Mouse (Mus musculus) MEL (cell line): Measurements from ENCODE around the gene Efna4. TPM values are rescaled to one million over a fixed set of nuclear protein-coding genes. Genes with fewer than 3 reads are reported as not detected.

Source experiments
- DNase-seq: peaks from one replicate; pipeline ENCODE4 v3.0.0; 2011; ENCODE audit warnings: low read depth, low spot score
- H3K27ac ChIP-seq: 2 replicates; pipeline ENCODE4 v1.5.1; 2012; ENCODE audit warnings: low read depth, mild to moderate bottlenecking, control low read depth, low read length, moderate library complexity; ENCODE audit not compliant: control insufficient read depth
- H3K27me3 ChIP-seq, 2 experiments: fragments of 150-350 bp in 1 of 2; sonication (generic) in 1 of 2; 2 replicates each; pipeline ENCODE4 v1.6.1; 2012; ENCODE audit warnings: low read length in 2 of 2, mild to moderate bottlenecking in 2 of 2, improper control_type of control experiment in 1 of 2, moderate library complexity in 1 of 2; ENCODE audit not compliant: insufficient read depth in 2 of 2, control insufficient read depth in 1 of 2
- H3K36me3 ChIP-seq, 2 experiments: 2 replicates each; pipeline ENCODE4 v1.6.1; 2012 to 2014; ENCODE audit warnings: low read length in 2 of 2, improper control_type of control experiment in 1 of 2, inconsistent platforms in 1 of 2, mild to moderate bottlenecking in 1 of 2; ENCODE audit not compliant: insufficient read depth in 2 of 2, control insufficient read depth in 1 of 2
- H3K4me1 ChIP-seq, 2 experiments: fragments of 150-350 bp in 1 of 2; sonication (generic) in 1 of 2; 2 replicates each; pipeline ENCODE4 v1.6.1; 2012; ENCODE audit warnings: low read length in 2 of 2, improper control_type of control experiment in 1 of 2, mild to moderate bottlenecking in 1 of 2; ENCODE audit not compliant: insufficient read depth in 2 of 2, control insufficient read depth in 1 of 2
- H3K4me3 ChIP-seq, 2 experiments: fragments of 150-350 bp in 1 of 2; sonication (generic) in 1 of 2; 2 replicates each; pipeline ENCODE4 v1.5.1; 2012; ENCODE audit warnings: low read depth in 2 of 2, low read length in 2 of 2, mild to moderate bottlenecking in 2 of 2, moderate library complexity in 2 of 2, control low read depth in 1 of 2, improper control_type of control experiment in 1 of 2; ENCODE audit not compliant: control insufficient read depth in 1 of 2, insufficient read depth in 1 of 2
- H3K79me2 ChIP-seq: 2 replicates; pipeline ENCODE4 v1.6.1; 2012; ENCODE audit warnings: mild to moderate bottlenecking, low read length, moderate library complexity; ENCODE audit not compliant: control insufficient read depth, poor library complexity, insufficient read depth
- H3K9ac ChIP-seq: 2 replicates; pipeline ENCODE4 v1.6.1; 2012; ENCODE audit warnings: low read depth, mild to moderate bottlenecking, control low read depth, low read length, moderate library complexity; ENCODE audit not compliant: control insufficient read depth, poor library complexity, severe bottlenecking
- H3K9me3 ChIP-seq: fragments of 150-350 bp; sonication (generic); replicated peaks from 2 replicates; pipeline ENCODE4 v1.6.1; 2012; ENCODE audit warnings: mild to moderate bottlenecking, low read length, improper control_type of control experiment, moderate library complexity; ENCODE audit not compliant: insufficient read depth
- CHD1 ChIP-seq: IDR thresholded peaks from 2 replicates; pipeline ENCODE4 v1.6.1; 2012; ENCODE audit warnings: low read depth, mild to moderate bottlenecking, inconsistent platforms, low read length, improper control_type of control experiment
- CHD2 ChIP-seq: IDR thresholded peaks from 2 replicates; pipeline ENCODE4 v1.6.1; 2011; ENCODE audit warnings: low read length, improper control_type of control experiment
- CTCF ChIP-seq, 3 experiments: IDR thresholded peaks in 2 of 3; conservative IDR thresholded peaks in 1 of 3; 2 replicates each; pipeline ENCODE4 v1.5.1; 2011 to 2012; ENCODE audit warnings: low read length in 3 of 3, low read depth in 2 of 3, mild to moderate bottlenecking in 2 of 3, improper control_type of control experiment in 1 of 3, inconsistent platforms in 1 of 3, mixed read lengths in 1 of 3, moderate library complexity in 1 of 3; ENCODE audit not compliant: control insufficient read depth in 1 of 3, insufficient read depth in 1 of 3, poor library complexity in 1 of 3, severe bottlenecking in 1 of 3
- EP300 ChIP-seq, 2 experiments: IDR thresholded peaks; 2 replicates each; pipeline ENCODE4 v1.6.1; 2011; ENCODE audit warnings: improper control_type of control experiment in 2 of 2, low read length in 2 of 2, low read depth in 1 of 2, mild to moderate bottlenecking in 1 of 2
- ETS1 ChIP-seq: IDR thresholded peaks from 2 replicates; pipeline ENCODE4 v1.6.1; 2012; ENCODE audit warnings: low read depth, mild to moderate bottlenecking, inconsistent platforms, low read length, improper control_type of control experiment, moderate library complexity
- KAT2A ChIP-seq: conservative IDR thresholded peaks from 2 replicates; pipeline ENCODE4 v1.6.1; 2012; ENCODE audit warnings: low read depth, low read length, improper control_type of control experiment, inconsistent platforms
- MAFK ChIP-seq: IDR thresholded peaks from 2 replicates; pipeline ENCODE4 v1.6.1; 2011; ENCODE audit warnings: low read depth, mild to moderate bottlenecking, low read length, improper control_type of control experiment, borderline replicate concordance
- MAX ChIP-seq: IDR thresholded peaks from 2 replicates; pipeline ENCODE4 v1.6.1; 2011; ENCODE audit warnings: low read length, improper control_type of control experiment
- MYB ChIP-seq: IDR thresholded peaks from 2 replicates; pipeline ENCODE4 v1.6.1; 2011; ENCODE audit warnings: mild to moderate bottlenecking, low read depth, low read length, improper control_type of control experiment
- MYC ChIP-seq: IDR thresholded peaks from 2 replicates; pipeline ENCODE4 v1.6.1; 2011; ENCODE audit warnings: low read depth, mild to moderate bottlenecking, low read length, improper control_type of control experiment, moderate library complexity
- NRF1 ChIP-seq: IDR thresholded peaks from 2 replicates; pipeline ENCODE4 v1.6.1; 2014; ENCODE audit warnings: low read depth, mild to moderate bottlenecking, inconsistent platforms, low read length, improper control_type of control experiment, moderate library complexity; ENCODE audit not compliant: poor library complexity, insufficient read depth, severe bottlenecking
- POLR2AphosphoS5 ChIP-seq: IDR thresholded peaks from 2 replicates; pipeline ENCODE4 v1.6.1; 2012; ENCODE audit warnings: low read depth, borderline replicate concordance, mild to moderate bottlenecking, inconsistent platforms, low read length, moderate library complexity, mixed read lengths
- RAD21 ChIP-seq: IDR thresholded peaks from 2 replicates; pipeline ENCODE4 v1.6.1; 2011; ENCODE audit warnings: mild to moderate bottlenecking, low read depth, low read length, improper control_type of control experiment
- TAL1 ChIP-seq: IDR thresholded peaks from 2 replicates; pipeline ENCODE4 v1.6.1; 2012; ENCODE audit warnings: mild to moderate bottlenecking, inconsistent platforms, low read length, moderate library complexity, mixed read lengths
- TBP ChIP-seq: IDR thresholded peaks from 2 replicates; pipeline ENCODE4 v1.8.0; 2011; ENCODE audit warnings: low read depth, low read length, improper control_type of control experiment
- TCF12 ChIP-seq: IDR thresholded peaks from 2 replicates; pipeline ENCODE4 v1.6.1; 2014; ENCODE audit warnings: low read depth, mild to moderate bottlenecking, inconsistent platforms, low read length, improper control_type of control experiment, moderate library complexity
- UBTF ChIP-seq: IDR thresholded peaks from 2 replicates; pipeline ENCODE4 v1.6.1; 2012; ENCODE audit warnings: low read depth, mild to moderate bottlenecking, inconsistent platforms, low read length, improper control_type of control experiment, moderate library complexity, borderline replicate concordance; ENCODE audit not compliant: insufficient read depth
- USF1 ChIP-seq: IDR thresholded peaks from 2 replicates; pipeline ENCODE4 v1.6.1; 2014; ENCODE audit warnings: low read depth, mild to moderate bottlenecking, inconsistent platforms, low read length, improper control_type of control experiment, moderate library complexity
- USF2 ChIP-seq, 2 experiments: IDR thresholded peaks; 2 replicates each; pipeline ENCODE4 v1.6.1; 2011 to 2012; ENCODE audit warnings: improper control_type of control experiment in 2 of 2, low read length in 2 of 2, borderline replicate concordance in 1 of 2, inconsistent platforms in 1 of 2, low read depth in 1 of 2, mild to moderate bottlenecking in 1 of 2; ENCODE audit not compliant: insufficient read depth in 1 of 2
- ZMIZ1 ChIP-seq: IDR thresholded peaks from 2 replicates; pipeline ENCODE4 v1.6.1; 2012; ENCODE audit warnings: low read depth, mild to moderate bottlenecking, inconsistent platforms, low read length, improper control_type of control experiment, moderate library complexity
- ZNF384 ChIP-seq: IDR thresholded peaks from 2 replicates; pipeline ENCODE4 v1.6.1; 2012; ENCODE audit warnings: low read depth, mild to moderate bottlenecking, inconsistent platforms, low read length, improper control_type of control experiment
- polyA plus RNA-seq, 2 experiments: library from polyadenylated mRNA; stranded (reverse) in 1 of 2; unstranded in 1 of 2; fragments of >175 nt in 1 of 2; fragments of >200 nt in 1 of 2; gene quantifications; 2 replicates each; pipeline versions ENCODE4 v1.2.1 to v1.2.4; 2012; ENCODE audit warnings: low replicate concordance in 2 of 2, low read depth in 1 of 2; ENCODE audit not compliant: insufficient read length in 2 of 2, insufficient read depth in 1 of 2, missing spikeins in 1 of 2
- total RNA-seq: library from RNA; depleted of rRNA; stranded (reverse); fragments of 300-350 nt; gene quantifications from 2 replicates; pipeline ENCODE4 v1.2.3, GENCODE M21; 2012

Gene Efna4
- total and polyA plus RNA-seq, 3 experiments: 1.9 to 4.5 TPM; not detected in 1

DNA sequence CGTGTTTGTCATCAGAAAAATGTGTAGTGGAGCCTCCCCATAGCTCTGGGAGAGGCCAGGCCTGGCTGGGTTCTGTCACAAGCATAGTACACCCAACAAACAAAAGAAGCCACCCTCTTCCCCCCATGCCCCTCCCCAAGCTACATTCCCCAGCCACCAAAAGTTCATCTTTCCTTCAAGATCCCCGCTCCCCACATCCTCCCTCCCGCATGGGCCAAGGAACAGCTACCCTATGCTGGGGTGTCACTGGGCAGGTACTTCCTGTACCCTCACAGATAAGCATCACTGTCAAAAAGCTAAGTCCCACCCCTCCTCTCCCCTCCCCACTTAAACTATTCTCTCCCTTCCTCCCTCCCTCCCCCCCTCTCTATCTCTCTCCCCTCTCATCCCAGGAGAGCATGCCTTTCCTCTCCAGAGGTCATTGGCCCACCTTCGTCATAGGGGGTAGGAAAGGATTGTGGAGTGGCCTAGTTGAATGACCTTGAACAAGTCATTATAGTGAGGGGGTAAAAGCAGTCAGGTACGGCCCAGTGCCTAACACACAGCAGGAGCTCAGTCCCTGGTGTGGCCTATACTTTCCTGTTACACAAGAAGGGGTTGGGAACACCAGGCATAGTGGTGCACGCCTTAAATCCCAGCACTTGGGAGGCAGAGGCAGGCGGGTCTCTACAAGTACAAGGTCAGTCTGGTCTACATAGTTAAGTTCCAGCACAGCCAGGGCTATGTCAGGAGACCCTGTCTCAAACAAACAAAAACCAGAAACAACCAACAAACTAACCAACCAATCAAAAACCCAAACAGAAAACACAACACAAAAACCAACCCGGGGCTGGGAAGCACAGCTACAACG is 44.4 kb upstream of the Efna4 start:
- Histone ChIP-seq H3K4me3 (no peak overlapping the region), H3K9me3 (no peaks in the 10 kb centered on the region), H3K27ac (no peak overlapping the region), H3K27me3 (no peaks in the 10 kb centered on the region), H3K36me3 (no peaks in the 10 kb centered on the region), H3K79me2 (no peaks in the 10 kb centered on the region), H3K4me1 (no peaks in the 10 kb centered on the region), H3K9ac (no peak overlapping the region)
- TF ChIP-seq UBTF (no peak), KAT2A (no peak), MYB (no peak), EP300 (IDR thresholded peaks at IDR 0.05; ENCODE audit: low read depth in 1 of 2, low read length in 2 of 2) (no peak), POLR2AphosphoS5 (no peak), ETS1 (no peak), NRF1 (no peak), MAX (no peak)
- DNase-seq: no peak

DNA sequence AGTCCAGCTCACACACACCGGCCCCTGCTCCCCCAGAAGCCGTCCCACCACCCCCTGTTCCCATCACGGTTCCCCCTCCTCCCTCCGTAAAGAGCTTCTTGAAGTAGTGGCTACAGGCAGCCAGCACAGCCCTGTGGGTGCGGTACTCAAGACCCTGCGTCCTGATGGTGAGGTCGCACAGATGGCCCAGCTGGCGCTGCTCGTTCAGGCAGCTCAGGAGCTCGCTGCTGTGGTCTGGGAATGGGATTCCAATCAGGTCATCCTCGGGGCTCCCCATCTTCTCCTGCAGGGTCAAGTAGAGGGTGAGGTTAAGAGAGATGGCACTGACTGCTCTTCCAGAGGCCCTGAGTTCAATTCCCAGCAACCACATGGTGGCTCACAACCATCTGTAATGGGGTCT is 43.4 kb upstream of the Efna4 start:
- no peaks in the 10 kb centered on the region for H3K36me3 ChIP-seq
- DNase-seq: no peak
- no peaks in the 10 kb centered on the region for H3K9me3 ChIP-seq

DNA sequence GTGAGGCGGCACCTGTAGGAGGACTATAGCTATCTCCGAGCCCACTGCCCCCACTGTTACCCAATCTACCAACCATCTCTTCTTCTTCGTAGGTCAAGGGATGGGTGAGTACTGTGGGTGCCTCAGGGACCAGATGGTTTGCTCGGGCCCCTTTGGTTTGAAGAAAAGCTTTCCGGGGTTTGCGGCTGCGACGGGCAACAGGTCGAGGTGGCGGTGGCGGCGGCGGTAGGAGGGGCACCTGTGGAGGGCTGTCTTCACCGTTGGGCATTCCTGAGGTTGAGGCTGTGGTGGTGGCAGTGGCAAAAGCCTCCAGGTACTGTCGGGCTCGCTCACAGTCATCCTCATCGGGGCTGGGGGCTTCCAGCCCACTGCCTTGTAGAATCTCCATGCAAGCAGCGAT is 42.9 kb upstream of the Efna4 start:
- no peaks in the 10 kb centered on the region for H3K27me3 ChIP-seq

More for the DNA sequence above, 43.4 kb upstream of the Efna4 start:
- Histone ChIP-seq H3K27me3 (no peaks in the 10 kb centered on the region), H3K27ac (no peak overlapping the region), H3K79me2 (no peaks in the 10 kb centered on the region), H3K9ac (no peak overlapping the region), H3K4me3 (no peak overlapping the region), H3K4me1 (no peaks in the 10 kb centered on the region)
- no peak for TF ChIP-seq CHD2

More for the DNA sequence above, 42.9 kb upstream of the Efna4 start:
- H3K36me3 ChIP-seq: no peaks in the 10 kb centered on the region
- no peak overlapping the region for H3K4me3 ChIP-seq
- H3K9ac ChIP-seq: no peak overlapping the region
- TF ChIP-seq ZNF384 (no peak), ZMIZ1 (no peak), USF1 (no peak), UBTF (no peak), MAFK (no peak), MYC (no peak), TBP (no peak), USF2 (IDR thresholded peaks at IDR 0.05; ENCODE audit: borderline replicate concordance in 1 of 2, insufficient read depth in 1 of 2, low read depth in 1 of 2, low read length in 2 of 2) (no peak), KAT2A (no peak), TAL1 (no peak), CHD1 (no peak), CTCF (IDR thresholded peaks at IDR 0.05 in 2 of 3, conservative IDR thresholded peaks at IDR 0.05 in 1 of 3; ENCODE audit: control insufficient read depth in 1 of 3, insufficient read depth in 1 of 3, low read depth in 2 of 3, low read length in 3 of 3, poor library complexity in 1 of 3, severe bottlenecking in 1 of 3) (no peak), RAD21 (no peak), TCF12 (no peak)
- TF ChIP-seq, all 39 proteins: peak for 0
- Histone ChIP-seq H3K4me1 (no peaks in the 10 kb centered on the region), H3K79me2 (no peaks in the 10 kb centered on the region), H3K9me3 (no peaks in the 10 kb centered on the region), H3K27ac (no peak overlapping the region)
- no peak for DNase-seq
